Mouse (Mus musculus) sigmoid colon, adult 10 weeks (tissue): ENCODE measurements around the gene Gde1. TPM values are rescaled to one million over a fixed set of nuclear protein-coding genes. Genes with fewer than 3 reads are reported as not detected.

Source experiments
- polyA plus RNA-seq: library from polyadenylated mRNA; stranded (reverse); fragments of 350-450 nt; fragmentation: Illumina TruSeq; extraction: RNeasy Lipid Tissue Mini Kit (QIAGEN cat#74804); gene quantifications from one replicate; pipeline ENCODE4 v1.2.3, GENCODE M21; 2014; ENCODE audit warnings: low read depth, low replicate concordance

The Gde1 gene
- 144 TPM for polyA plus RNA-seq

GRCm38 (mm10) chr7:118705101-118705961 is at the start of gene Gde1:
Gene Gde1, minus strand, starts transcription at chr7:118705778.

GRCm38 (mm10) chr7:118739975-118740531 is 34.5 kb upstream of the Gde1 start, which contains the start of gene Vps35l:
Gene Vps35l, plus strand, starts transcription at chr7:118740226.

GRCm38 (mm10) chr7:118712228-118713173 is 6.9 kb upstream of the Gde1 start, which contains the start of gene Ccp110:
Gene Ccp110, plus strand, starts transcription at chr7:118712552.

Other genes starting within 250 kb of the Gde1 start
- 25.7 TPM for gene Itpripl2, start 213.8 kb downstream of the Gde1 start, polyA plus RNA-seq
- gene Coq7, start 172.4 kb downstream of the Gde1 start, polyA plus RNA-seq = 7.7 TPM
- 9.8 TPM for gene Tmc7, start 121.0 kb downstream of the Gde1 start, polyA plus RNA-seq
- gene Tmc5, start 108.5 kb downstream of the Gde1 start, polyA plus RNA-seq = 82.5 TPM
- gene Ccp110, start 6.8 kb upstream of the Gde1 start, polyA plus RNA-seq = 16.8 TPM
- gene Vps35l, start 34.4 kb upstream of the Gde1 start, polyA plus RNA-seq = 8.1 TPM
- 0.69 TPM for gene Iqck, start 150.0 kb upstream of the Gde1 start, polyA plus RNA-seq
- gene Knop1, start 150.5 kb upstream of the Gde1 start, polyA plus RNA-seq = 33.8 TPM